Mouse (Mus musculus) midbrain, embryonic 13.5 days (tissue): ENCODE measurements around the gene Gm10382. TPM values are rescaled to one million over a fixed set of nuclear protein-coding genes. Genes with fewer than 3 reads are reported as not detected.

Experiments used
- polyA plus RNA-seq: library from polyadenylated mRNA; unstranded; fragments of >200 nt; fragmentation: Nextera tagmentation; extraction: Ambion mirVana; gene quantifications from 2 replicates; pipeline ENCODE4 v1.2.1, GENCODE M21; 2015

Gene Gm10382
- polyA plus RNA-seq, 1 experiment from 2014 or later = 0.89 TPM

Other genes with a start within 250 kb of the Gm10382 start
- gene Ncor2, start 210.1 kb upstream of the Gm10382 start, polyA plus RNA-seq = 20.2 and 22.6 TPM in 2 replicates
- gene Scarb1, start 48.2 kb upstream of the Gm10382 start, polyA plus RNA-seq = 22.1 and 22.8 TPM in 2 replicates
- 1,275 and 1,322 TPM in 2 replicates for gene Ubc, start 880 bp downstream of the Gm10382 start, polyA plus RNA-seq
- 12.1 and 13.2 TPM in 2 replicates for gene Dhx37, start 44.8 kb downstream of the Gm10382 start, polyA plus RNA-seq
- 28.2 and 29.6 TPM in 2 replicates for gene Bri3bp, start 52.2 kb downstream of the Gm10382 start, polyA plus RNA-seq
- 54.5 and 57.5 TPM in 2 replicates for gene Aacs, start 86.5 kb downstream of the Gm10382 start, polyA plus RNA-seq
- 2.5 and 2.7 TPM in 2 replicates for gene Tmem132b, start 142.5 kb downstream of the Gm10382 start, polyA plus RNA-seq